Mouse (Mus musculus): ENCODE data around the gene Scnn1a. TPM values are rescaled to one million over a fixed set of nuclear protein-coding genes. Genes with fewer than 3 reads are reported as not detected.

Gene Scnn1a
- polyA plus RNA-seq, 1 experiment from 2014 or later: 0.55 TPM

- H3K9ac ChIP-seq (ENCODE audit: low read depth, low read length): no peak overlapping the region
- H3K4me1 ChIP-seq (replicated peaks; ENCODE audit: control insufficient read depth, insufficient read depth, low read length): 0 out of 2 replicates have a peak, but pooled peaks cover 3% of the 10 kb centered on the region
- H3K4me3 ChIP-seq (ENCODE audit: low read depth, low read length): no peak overlapping the region
- DNase-seq (ENCODE audit: low spot score) (no peak), ATAC-seq (replicated peaks; ENCODE audit: low FRiP score) (no peak)
- 50% methylated on average over 6 of the region's 6 CpGs for WGBS
- no peaks in the 10 kb centered on the region for H3K9me3 ChIP-seq (ENCODE audit: control insufficient read depth, low read length)
- H3K36me3 ChIP-seq (ENCODE audit: control insufficient read depth, insufficient read depth, low read length): no peaks in the 10 kb centered on the region
- H3K27ac ChIP-seq (ENCODE audit: low read depth, low read length): no peak overlapping the region
- no peak overlapping the region for H3K4me2 ChIP-seq
- peaks cover 32% of the 10 kb centered on the region for H3K27me3 ChIP-seq (replicated peaks; ENCODE audit: control insufficient read depth, insufficient read depth, low read length)
These were observed 3.1 kb downstream of the Scnn1a start for GRCm38 (mm10) chr6:125323547-125323946.

DNA sequence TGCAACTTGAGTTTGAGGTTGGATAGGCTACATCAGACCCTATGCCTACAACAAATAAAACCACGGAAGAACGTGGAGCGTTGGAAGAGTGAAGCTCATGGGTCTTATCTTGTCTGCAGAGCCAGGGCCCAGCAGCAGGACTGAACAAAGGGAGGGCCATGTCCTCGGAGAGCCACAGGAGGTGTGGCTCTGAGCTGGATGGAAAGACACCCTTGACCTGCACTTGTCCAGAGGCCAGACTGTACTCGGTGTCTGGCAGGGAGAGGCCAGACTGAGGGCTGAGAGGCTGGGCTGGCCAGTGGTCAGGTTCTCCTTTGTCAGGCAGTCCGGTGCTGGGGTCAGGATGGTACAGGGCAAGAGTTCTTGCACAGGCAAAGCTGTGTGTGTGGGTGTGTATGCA is 4.9 kb downstream of the Scnn1a start:
- ATAC-seq (replicated peaks; ENCODE audit: low FRiP score) (0 out of 2 replicates have a peak, but pooled peaks have one; percentile 21), DNase-seq (ENCODE audit: low spot score) (no peak)
- no peak overlapping the region for H3K9ac ChIP-seq (ENCODE audit: low read depth, low read length)
- peaks cover 30% of the 10 kb centered on the region for H3K27me3 ChIP-seq (replicated peaks; ENCODE audit: control insufficient read depth, insufficient read depth, low read length)
- H3K36me3 ChIP-seq (ENCODE audit: control insufficient read depth, insufficient read depth, low read length): no peaks in the 10 kb centered on the region
- H3K4me1 ChIP-seq (replicated peaks; ENCODE audit: control insufficient read depth, insufficient read depth, low read length): 0 out of 2 replicates have a peak, but pooled peaks cover 3% of the 10 kb centered on the region
- H3K4me3 ChIP-seq (ENCODE audit: low read depth, low read length): no peak overlapping the region
- no peak overlapping the region for H3K27ac ChIP-seq (ENCODE audit: low read depth, low read length)
- H3K4me2 ChIP-seq: no peak overlapping the region
- no peaks in the 10 kb centered on the region for H3K9me3 ChIP-seq (ENCODE audit: control insufficient read depth, low read length)
- 45% methylated on average over 6 of the region's 6 CpGs for WGBS

GRCm38 (mm10) chr6:125328243-125328642 is 7.8 kb downstream of the Scnn1a start:
- Histone ChIP-seq H3K9me3 (ENCODE audit: control insufficient read depth, low read length) (no peaks in the 10 kb centered on the region), H3K4me3 (ENCODE audit: low read depth, low read length) (no peak overlapping the region), H3K9ac (ENCODE audit: low read depth, low read length) (no peak overlapping the region), H3K27me3 (replicated peaks; ENCODE audit: control insufficient read depth, insufficient read depth, low read length) (peaks cover under 1% of the 10 kb centered on the region), H3K36me3 (ENCODE audit: control insufficient read depth, insufficient read depth, low read length) (no peaks in the 10 kb centered on the region), H3K4me2 (no peak overlapping the region), H3K27ac (ENCODE audit: low read depth, low read length) (no peak overlapping the region), H3K4me1 (replicated peaks; ENCODE audit: control insufficient read depth, insufficient read depth, low read length) (no peaks in the 10 kb centered on the region)
- WGBS: 75% methylated on average over 5 of the region's 5 CpGs
- ATAC-seq (replicated peaks; ENCODE audit: low FRiP score) (no peak), DNase-seq (ENCODE audit: low spot score) (no peak)

DNA sequence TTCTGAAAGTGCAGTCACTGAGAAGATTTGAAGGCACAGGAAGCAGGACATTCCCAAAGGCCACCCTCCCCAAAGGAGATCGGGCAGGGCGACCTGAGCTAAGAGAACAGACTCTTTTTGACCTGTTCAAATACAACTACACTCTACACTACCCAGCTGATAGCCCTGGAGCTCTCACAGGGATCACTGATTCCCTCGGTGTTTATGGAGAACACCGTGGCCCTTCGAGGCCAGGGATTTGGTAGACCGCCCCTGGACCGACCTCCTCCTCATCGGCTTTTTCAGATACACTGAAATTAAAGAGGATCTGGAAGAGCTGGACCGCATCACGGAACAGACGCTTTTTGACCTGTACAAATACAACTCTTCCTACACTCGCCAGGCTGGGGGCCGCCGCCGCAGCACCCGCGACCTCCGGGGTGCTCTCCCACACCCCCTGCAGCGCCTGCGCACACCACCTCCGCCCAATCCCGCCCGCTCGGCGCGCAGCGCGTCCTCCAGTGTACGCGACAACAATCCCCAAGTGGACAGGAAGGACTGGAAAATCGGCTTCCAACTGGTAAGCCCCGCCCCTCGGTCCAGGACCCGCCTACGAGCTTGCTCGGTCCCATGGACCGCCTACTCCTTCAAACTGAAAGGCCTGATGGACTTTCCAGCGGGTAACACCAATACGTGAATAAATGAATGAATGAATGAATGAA is 10.3 kb downstream of the Scnn1a start:
- 1% methylated on average over 39 of the region's 39 CpGs for WGBS
- Histone ChIP-seq H3K4me3 (ENCODE audit: low read depth, low read length) (peak overlapping the region; percentile 52), H3K27me3 (replicated peaks; ENCODE audit: control insufficient read depth, insufficient read depth, low read length) (no peaks in the 10 kb centered on the region), H3K9ac (ENCODE audit: low read depth, low read length) (peak overlapping the region; percentile 62), H3K36me3 (ENCODE audit: control insufficient read depth, insufficient read depth, low read length) (no peaks in the 10 kb centered on the region), H3K4me1 (replicated peaks; ENCODE audit: control insufficient read depth, insufficient read depth, low read length) (no peaks in the 10 kb centered on the region), H3K4me2 (peak overlapping the region; percentile 79), H3K9me3 (ENCODE audit: control insufficient read depth, low read length) (no peaks in the 10 kb centered on the region), H3K27ac (ENCODE audit: low read depth, low read length) (no peak overlapping the region)
- peak; percentile 80 for ATAC-seq (replicated peaks; ENCODE audit: low FRiP score)
- peak; percentile 79 for DNase-seq (ENCODE audit: low spot score)

DNA sequence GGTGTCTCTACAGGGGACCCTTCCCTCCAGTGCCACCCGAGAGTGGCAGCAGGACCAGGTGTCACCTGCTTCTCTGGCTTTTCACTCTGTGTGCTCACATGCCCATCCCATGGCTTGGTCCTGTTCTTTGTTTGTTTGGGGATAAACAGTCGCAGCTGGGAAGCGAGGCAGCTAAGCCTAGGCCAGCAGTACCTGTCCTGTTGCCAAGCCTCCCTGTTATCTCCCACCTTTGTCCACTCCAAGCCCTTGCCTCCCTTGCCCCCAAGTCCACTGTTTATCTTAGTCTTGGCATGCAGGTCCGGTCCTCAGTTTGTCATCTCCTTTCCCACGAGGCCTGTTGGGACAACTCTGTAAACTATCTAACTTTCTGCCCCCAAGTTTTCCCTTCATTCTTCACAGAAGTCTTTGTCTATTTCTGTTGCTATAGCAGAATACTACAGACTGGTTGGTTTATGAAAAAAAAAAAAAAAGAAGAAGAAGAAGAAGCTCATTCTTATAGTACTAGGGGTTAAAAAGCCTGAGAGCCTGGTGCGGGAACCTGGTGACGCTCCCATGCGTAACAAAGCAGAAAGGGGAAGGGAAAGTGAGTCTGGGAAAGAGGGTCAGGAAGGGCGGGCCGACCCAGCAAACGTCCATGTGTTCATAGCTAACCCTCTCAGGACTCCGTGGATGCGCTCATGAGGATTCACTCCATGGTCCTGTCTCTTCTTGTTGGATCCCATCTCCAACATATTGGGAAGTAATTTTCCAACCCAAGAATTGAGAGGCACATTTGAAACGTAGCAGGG is 12.8 kb downstream of the Scnn1a start:
- Histone ChIP-seq H3K4me2 (no peak overlapping the region), H3K27me3 (replicated peaks; ENCODE audit: control insufficient read depth, insufficient read depth, low read length) (no peaks in the 10 kb centered on the region), H3K9ac (ENCODE audit: low read depth, low read length) (no peak overlapping the region), H3K9me3 (ENCODE audit: control insufficient read depth, low read length) (no peaks in the 10 kb centered on the region), H3K4me1 (replicated peaks; ENCODE audit: control insufficient read depth, insufficient read depth, low read length) (no peaks in the 10 kb centered on the region; the same call in 1 of the 2 replicates), H3K27ac (ENCODE audit: low read depth, low read length) (no peak overlapping the region), H3K4me3 (ENCODE audit: low read depth, low read length) (no peak overlapping the region), H3K36me3 (ENCODE audit: control insufficient read depth, insufficient read depth, low read length) (no peaks in the 10 kb centered on the region; the same call in 1 of the 2 replicates)
- DNase-seq (ENCODE audit: low spot score) (no peak), ATAC-seq (replicated peaks; ENCODE audit: low FRiP score) (no peak)
- WGBS: 61% methylated on average over 14 of the region's 14 CpGs

GRCm38 (mm10) chr6:125334356-125334755 is 13.9 kb downstream of the Scnn1a start:
- no peak overlapping the region for H3K4me3 ChIP-seq (ENCODE audit: low read depth, low read length)
- H3K36me3 ChIP-seq (ENCODE audit: control insufficient read depth, insufficient read depth, low read length): no peaks in the 10 kb centered on the region; the same call in 1 of the 2 replicates
- H3K4me1 ChIP-seq (replicated peaks; ENCODE audit: control insufficient read depth, insufficient read depth, low read length): no peaks in the 10 kb centered on the region; the same call in 1 of the 2 replicates
- H3K9ac ChIP-seq (ENCODE audit: low read depth, low read length): no peak overlapping the region
- H3K27ac ChIP-seq (ENCODE audit: low read depth, low read length): no peak overlapping the region
- WGBS: 69% methylated on average over 2 of the region's 2 CpGs
- ATAC-seq (replicated peaks; ENCODE audit: low FRiP score) (no peak), DNase-seq (ENCODE audit: low spot score) (no peak)
- H3K4me2 ChIP-seq: no peak overlapping the region
- no peaks in the 10 kb centered on the region for H3K9me3 ChIP-seq (ENCODE audit: control insufficient read depth, low read length)
- H3K27me3 ChIP-seq (replicated peaks; ENCODE audit: control insufficient read depth, insufficient read depth, low read length): no peaks in the 10 kb centered on the region

- no peaks in the 10 kb centered on the region; the same call in 1 of the 2 replicates for H3K36me3 ChIP-seq (ENCODE audit: control insufficient read depth, insufficient read depth, low read length)
- H3K4me1 ChIP-seq (replicated peaks; ENCODE audit: control insufficient read depth, insufficient read depth, low read length): peaks cover 14% of the 10 kb centered on the region
- H3K4me2 ChIP-seq: no peak overlapping the region
- H3K27me3 ChIP-seq (replicated peaks; ENCODE audit: control insufficient read depth, insufficient read depth, low read length): no peaks in the 10 kb centered on the region
- H3K9me3 ChIP-seq (ENCODE audit: control insufficient read depth, low read length): no peaks in the 10 kb centered on the region
- ATAC-seq (replicated peaks; ENCODE audit: low FRiP score) (no peak), DNase-seq (ENCODE audit: low spot score) (no peak)
- H3K27ac ChIP-seq (ENCODE audit: low read depth, low read length): no peak overlapping the region
- no peak overlapping the region for H3K9ac ChIP-seq (ENCODE audit: low read depth, low read length)
- no peak overlapping the region for H3K4me3 ChIP-seq (ENCODE audit: low read depth, low read length)
- 48% methylated on average over 9 of the region's 9 CpGs for WGBS
These were observed 18.6 kb downstream of the Scnn1a start for GRCm38 (mm10) chr6:125338791-125339660.

DNA sequence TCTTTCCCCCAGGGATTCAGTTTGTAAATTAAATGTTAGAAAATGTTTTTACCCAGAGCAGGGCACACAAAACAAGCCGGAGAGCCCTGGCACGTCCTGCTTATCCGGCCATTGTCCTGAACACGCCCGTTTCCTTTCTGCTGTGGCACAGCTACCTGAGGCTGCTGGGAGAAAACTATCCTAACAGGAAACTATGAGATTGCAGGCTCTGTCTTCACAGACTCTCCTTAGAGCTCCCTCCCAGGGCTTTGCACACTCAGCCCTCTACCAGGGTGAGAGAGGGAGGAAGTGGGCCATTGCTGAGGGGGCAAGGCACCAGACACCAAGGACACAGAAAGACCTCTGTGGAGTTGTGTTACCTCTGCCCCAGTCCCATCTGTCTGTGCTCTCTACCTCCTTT is 19.8 kb downstream of the Scnn1a start:
- H3K4me3 ChIP-seq (ENCODE audit: low read depth, low read length): no peak overlapping the region
- ATAC-seq (replicated peaks; ENCODE audit: low FRiP score) (no peak), DNase-seq (ENCODE audit: low spot score) (no peak)
- 58% methylated on average over 5 of the region's 5 CpGs for WGBS
- H3K4me1 ChIP-seq (replicated peaks; ENCODE audit: control insufficient read depth, insufficient read depth, low read length): peaks cover 18% of the 10 kb centered on the region
- no peak overlapping the region for H3K4me2 ChIP-seq
- no peaks in the 10 kb centered on the region for H3K27me3 ChIP-seq (replicated peaks; ENCODE audit: control insufficient read depth, insufficient read depth, low read length)
- H3K27ac ChIP-seq (ENCODE audit: low read depth, low read length): peak overlapping the region; percentile 16
- H3K9ac ChIP-seq (ENCODE audit: low read depth, low read length): no peak overlapping the region
- no peaks in the 10 kb centered on the region for H3K9me3 ChIP-seq (ENCODE audit: control insufficient read depth, low read length)
- no peaks in the 10 kb centered on the region; the same call in 1 of the 2 replicates for H3K36me3 ChIP-seq (ENCODE audit: control insufficient read depth, insufficient read depth, low read length)
